7 mouse cellular contexts compared by ENCODE assay signal in the genomic region with DNA sequence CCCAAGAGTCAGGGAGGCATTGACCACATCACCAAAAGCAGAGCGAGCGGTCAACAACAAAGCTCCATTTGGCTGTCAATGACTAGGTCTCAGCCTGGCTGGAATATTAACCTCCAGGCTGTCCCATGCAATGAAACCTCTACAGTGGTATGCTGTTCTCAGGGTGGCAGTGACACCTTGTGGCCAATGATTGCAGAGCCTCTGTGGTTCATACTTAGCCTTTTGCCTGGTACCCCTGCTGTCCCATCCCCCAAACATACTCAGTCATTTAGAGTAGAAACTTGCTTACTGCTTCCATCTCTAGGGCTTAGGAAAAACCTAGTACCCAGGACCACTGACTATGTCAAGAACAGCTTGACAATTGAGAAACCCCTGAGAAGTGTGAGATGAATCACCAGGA. TPM values are rescaled to one million over a fixed set of nuclear protein-coding genes. Genes with fewer than 3 reads are reported as not detected.
DNase-seq lines count a peak whose midpoint lies in the region; ATAC-seq lines count a peak whose summit lies in the region.

No protein-coding gene starts in this region.

- 50% methylated on average over 2 of the region's 2 CpGs for WGBS in midbrain, embryonic 12.5 days
- WGBS in stomach, embryonic 14.5 days, result 40% methylated on average over 2 of the region's 2 CpGs

- intact Hi-C loops in left cerebral cortex, postnatal 10 days (cut with DNase I), result loop anchor here (5.0 kb wide), 3 partner anchors 41 to 341 kb away; a partner anchor contains a TSS

- H3K4me1 ChIP-seq in midbrain, embryonic 12.5 days, result peaks cover 9% of the 10 kb centered on the region; the same call in 1 of the 2 replicates
- H3K4me1 ChIP-seq in stomach, embryonic 14.5 days (ENCODE audit: control insufficient read depth, insufficient read depth, low read length), result peaks cover 8% of the 10 kb centered on the region

- H3K4me2 ChIP-seq in midbrain, embryonic 12.5 days (replicated peaks), result no peak overlapping the region
- no peak overlapping the region for H3K4me2 ChIP-seq in stomach, embryonic 14.5 days (replicated peaks; ENCODE audit: low read depth, low read length)

- DNase-seq in adrenal gland, adult (ENCODE audit: inconsistent age in 2 of 2, low spot score in 1 of 2), result peak; percentile 65 to 92
- peak; percentile 90 to 91 for DNase-seq in cerebellum, postnatal 10 days
- peak; percentile 79 for DNase-seq in gastrocnemius, adult 18-20 months (ENCODE audit: low spot score)
- DNase-seq in hindlimb bud, embryonic 11.5 days (ENCODE audit: extremely low spot score, low read depth, low spot score), result peak; percentile 22
- peak; percentile 70 to 74 for DNase-seq in left cerebral cortex, postnatal 10 days (ENCODE audit: extremely low spot score in 1 of 2, low spot score in 2 of 2)

- no peaks in the 10 kb centered on the region for H3K9me3 ChIP-seq in midbrain, embryonic 12.5 days
- no peaks in the 10 kb centered on the region for H3K9me3 ChIP-seq in stomach, embryonic 14.5 days (ENCODE audit: control insufficient read depth, low read depth, low read length)

- no peak overlapping the region for H3K9ac ChIP-seq in midbrain, embryonic 12.5 days (replicated peaks)
- H3K9ac ChIP-seq in stomach, embryonic 14.5 days (replicated peaks; ENCODE audit: low read depth, low read length), result no peak overlapping the region

- H3K36me3 ChIP-seq in midbrain, embryonic 12.5 days, result no peaks in the 10 kb centered on the region
- H3K36me3 ChIP-seq in stomach, embryonic 14.5 days (ENCODE audit: control insufficient read depth, insufficient read depth, low read length), result no peaks in the 10 kb centered on the region

- H3K4me3 ChIP-seq in midbrain, embryonic 12.5 days, result no peak overlapping the region
- H3K4me3 ChIP-seq in stomach, embryonic 14.5 days (ENCODE audit: low read depth, low read length), result no peak overlapping the region

- ATAC-seq in midbrain, embryonic 12.5 days (ENCODE audit: low FRiP score, low read depth), result peak; percentile 69; the same call in 1 of the 2 replicates
- ATAC-seq in stomach, embryonic 14.5 days (ENCODE audit: insufficient number of reproducible peaks, insufficient read depth, low FRiP score, low read depth), result peak; percentile 63; the same call in 1 of the 2 replicates

- H3K27me3 ChIP-seq in midbrain, embryonic 12.5 days, result no peaks in the 10 kb centered on the region
- no peaks in the 10 kb centered on the region for H3K27me3 ChIP-seq in stomach, embryonic 14.5 days (ENCODE audit: control insufficient read depth, insufficient read depth, low read length)

- H3K27ac ChIP-seq in midbrain, embryonic 12.5 days (replicated peaks), result no peak overlapping the region
- no peak overlapping the region for H3K27ac ChIP-seq in stomach, embryonic 14.5 days (ENCODE audit: low read length)

RNA-seq across cellular contexts. Expression of a gene that starts 15.9 kb away (rescaled TPM):
- total RNA-seq in gastrocnemius, adult 18-20 months (2021), result 10 to 100 TPM; 20.1 to 24.4 TPM
- 10 to 100 TPM; 11.8 to 19.4 TPM for total RNA-seq in left cerebral cortex, postnatal 10 days (2021)
- polyA plus RNA-seq in midbrain, embryonic 12.5 days (2016; fragmentation: Nextera tagmentation; extraction: Ambion mirVana), result 0.31 and 0.47 TPM in 2 replicates
- 0.85 and 0.90 TPM in 2 replicates for polyA plus RNA-seq in stomach, embryonic 14.5 days (2014; fragmentation: Nextera tagmentation; extraction: Ambion mirVana)

RNA-seq across cellular contexts. Expression of a gene that starts 40.8 kb away (rescaled TPM):
- not detected for total RNA-seq in gastrocnemius, adult 18-20 months (2021)
- not detected for total RNA-seq in left cerebral cortex, postnatal 10 days (2021)
- not detected in 2 replicates for polyA plus RNA-seq in midbrain, embryonic 12.5 days (2016; fragmentation: Nextera tagmentation; extraction: Ambion mirVana)
- not detected in 2 replicates for polyA plus RNA-seq in stomach, embryonic 14.5 days (2014; fragmentation: Nextera tagmentation; extraction: Ambion mirVana)

Comparison
In these comparisons a context has a peak if more than half of its experiments do, and no peak if none do; other contexts are left out.
1. DNase-seq: peak in every context shown above with its lines; median percentile 90 in cerebellum, postnatal 10 days; 79 in gastrocnemius, adult 18-20 months; 78 in adrenal gland, adult; 72 in left cerebral cortex, postnatal 10 days; 22 in hindlimb bud, embryonic 11.5 days.